Mouse (Mus musculus): ENCODE data around the gene Ebp. TPM values are rescaled to one million over a fixed set of nuclear protein-coding genes. Genes with fewer than 3 reads are reported as not detected.

Gene Ebp
- polyA plus RNA-seq, 1 experiment from 2014 or later, result 28.0 TPM

GRCm38 (mm10) chrX:8163076-8163475 is 30.2 kb downstream of the Ebp start:
- H3K9me3 ChIP-seq (ENCODE audit: control insufficient read depth, low read length), result no peaks in the 10 kb centered on the region
- H3K4me3 ChIP-seq (ENCODE audit: control insufficient read depth in 1 of 2, insufficient read depth in 1 of 2, low read depth in 1 of 2, low read length in 2 of 2), result no peak overlapping the region
- no peak overlapping the region for H3K4me2 ChIP-seq (ENCODE audit: low read length)
- H3K27ac ChIP-seq (replicated peaks in 1 of 2; ENCODE audit: control insufficient read depth in 1 of 2, insufficient read depth in 1 of 2, low read depth in 2 of 2, low read length in 2 of 2), result no peak overlapping the region; a peak in 1 of 4 replicates
- peaks cover 10% of the 10 kb centered on the region for H3K36me3 ChIP-seq (ENCODE audit: control insufficient read depth, insufficient read depth, low read length)
- H3K9ac ChIP-seq (ENCODE audit: low read length), result no peak overlapping the region
- no peaks in the 10 kb centered on the region for H3K27me3 ChIP-seq (ENCODE audit: control insufficient read depth, insufficient read depth, low read length)
- H3K4me1 ChIP-seq (ENCODE audit: control insufficient read depth in 2 of 2, insufficient read depth in 2 of 2, low read length in 2 of 2), result no peaks in the 10 kb centered on the region
- ATAC-seq (ENCODE audit: insufficient number of reproducible peaks, insufficient read depth, low FRiP score, low read depth), result no peak
- 70% methylated on average over 5 of the region's 5 CpGs for WGBS

- H3K27me3 ChIP-seq (ENCODE audit: control insufficient read depth, insufficient read depth, low read length), result no peaks in the 10 kb centered on the region
- H3K4me3 ChIP-seq (ENCODE audit: control insufficient read depth in 1 of 2, insufficient read depth in 1 of 2, low read depth in 1 of 2, low read length in 2 of 2), result peak within 1 kb of the TSS; percentile 65 to 93
- H3K27ac ChIP-seq (replicated peaks in 1 of 2; ENCODE audit: control insufficient read depth in 1 of 2, insufficient read depth in 1 of 2, low read depth in 2 of 2, low read length in 2 of 2), result peak within 1 kb of the TSS; percentile 98 to 100
- peak within 1 kb of the TSS; percentile 70 for H3K4me2 ChIP-seq (ENCODE audit: low read length)
- peak; percentile 92 for ATAC-seq (ENCODE audit: insufficient number of reproducible peaks, insufficient read depth, low FRiP score, low read depth)
- H3K4me1 ChIP-seq (ENCODE audit: control insufficient read depth in 2 of 2, insufficient read depth in 2 of 2, low read length in 2 of 2), result peaks cover 4 to 6% of the 10 kb centered on the region in 2 experiments; a peak in 2 of 4 replicates
- WGBS, result 18% methylated on average over 60 of the region's 65 CpGs
- H3K9ac ChIP-seq (ENCODE audit: low read length), result peak within 1 kb of the TSS; percentile 94
- H3K36me3 ChIP-seq (ENCODE audit: control insufficient read depth, insufficient read depth, low read length), result peaks cover 37% of the 10 kb centered on the region
- no peaks in the 10 kb centered on the region for H3K9me3 ChIP-seq (ENCODE audit: control insufficient read depth, low read length)
Measured at GRCm38 (mm10) chrX:8145153-8145991, 47.9 kb downstream of the Ebp start, which contains the start of gene Rbm3. Gene Rbm3 (minus strand): TSS chrX:8145880.

GRCm38 (mm10) chrX:8143750-8144149 is 49.6 kb downstream of the Ebp start:
- 60% methylated on average over 7 of the region's 7 CpGs for WGBS
- Histone ChIP-seq H3K27ac (replicated peaks in 1 of 2; ENCODE audit: control insufficient read depth in 1 of 2, insufficient read depth in 1 of 2, low read depth in 2 of 2, low read length in 2 of 2) (no peak overlapping the region), H3K4me1 (ENCODE audit: control insufficient read depth in 2 of 2, insufficient read depth in 2 of 2, low read length in 2 of 2) (peaks cover 4 to 6% of the 10 kb centered on the region in 2 experiments; a peak in 2 of 4 replicates), H3K4me2 (ENCODE audit: low read length) (peak overlapping the region; percentile 70), H3K36me3 (ENCODE audit: control insufficient read depth, insufficient read depth, low read length) (peaks cover 52% of the 10 kb centered on the region), H3K27me3 (ENCODE audit: control insufficient read depth, insufficient read depth, low read length) (no peaks in the 10 kb centered on the region), H3K9me3 (ENCODE audit: control insufficient read depth, low read length) (no peaks in the 10 kb centered on the region), H3K4me3 (ENCODE audit: control insufficient read depth in 1 of 2, insufficient read depth in 1 of 2, low read depth in 1 of 2, low read length in 2 of 2) (peak overlapping the region; percentile 65 to 93), H3K9ac (ENCODE audit: low read length) (peak overlapping the region; percentile 94; the same call in 1 of the 2 replicates)
- ATAC-seq (ENCODE audit: insufficient number of reproducible peaks, insufficient read depth, low FRiP score, low read depth), result no peak

DNA sequence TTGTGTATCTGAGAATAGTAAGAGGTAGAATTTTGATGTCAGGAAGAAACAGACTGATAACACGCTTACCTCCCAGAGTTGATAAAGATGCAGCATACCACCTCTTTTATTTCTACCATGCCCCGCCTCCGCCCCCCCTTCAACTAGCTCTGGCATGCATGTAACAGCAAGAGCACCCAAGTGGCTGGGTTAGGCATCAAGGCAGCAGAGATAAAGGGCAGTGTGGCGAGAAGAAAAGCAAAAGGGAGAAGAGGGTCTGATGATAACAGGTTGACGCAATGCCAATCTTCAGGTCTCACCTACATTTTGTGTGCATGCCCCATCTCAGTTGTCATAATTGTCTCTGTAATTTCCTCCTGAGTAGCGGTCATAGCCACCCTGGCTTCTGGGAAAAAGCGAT is 50.4 kb downstream of the Ebp start:
- ATAC-seq (ENCODE audit: insufficient number of reproducible peaks, insufficient read depth, low FRiP score, low read depth), result no peak
- H3K36me3 ChIP-seq (ENCODE audit: control insufficient read depth, insufficient read depth, low read length), result peaks cover 60% of the 10 kb centered on the region
- no peak overlapping the region for H3K9ac ChIP-seq (ENCODE audit: low read length)
- WGBS, result 61% methylated on average over 7 of the region's 7 CpGs
- no peaks in the 10 kb centered on the region for H3K27me3 ChIP-seq (ENCODE audit: control insufficient read depth, insufficient read depth, low read length)
- peaks cover 4 to 6% of the 10 kb centered on the region in 2 experiments; a peak in 2 of 4 replicates for H3K4me1 ChIP-seq (ENCODE audit: control insufficient read depth in 2 of 2, insufficient read depth in 2 of 2, low read length in 2 of 2)
- no peak overlapping the region for H3K27ac ChIP-seq (replicated peaks in 1 of 2; ENCODE audit: control insufficient read depth in 1 of 2, insufficient read depth in 1 of 2, low read depth in 2 of 2, low read length in 2 of 2)
- no peaks in the 10 kb centered on the region for H3K9me3 ChIP-seq (ENCODE audit: control insufficient read depth, low read length)
- no peak overlapping the region for H3K4me3 ChIP-seq (ENCODE audit: control insufficient read depth in 1 of 2, insufficient read depth in 1 of 2, low read depth in 1 of 2, low read length in 2 of 2)
- H3K4me2 ChIP-seq (ENCODE audit: low read length), result no peak overlapping the region

GRCm38 (mm10) chrX:8141058-8141457 is 52.3 kb downstream of the Ebp start:
- WGBS, result 66% methylated on average over 3 of the region's 3 CpGs
- Histone ChIP-seq H3K4me2 (ENCODE audit: low read length) (no peak overlapping the region), H3K36me3 (ENCODE audit: control insufficient read depth, insufficient read depth, low read length) (peaks cover 61% of the 10 kb centered on the region)

GRCm38 (mm10) chrX:8140446-8140845 is 52.9 kb downstream of the Ebp start:
- H3K36me3 ChIP-seq (ENCODE audit: control insufficient read depth, insufficient read depth, low read length), result peaks cover 61% of the 10 kb centered on the region

More at GRCm38 (mm10) chrX:8141058-8141457, 52.3 kb downstream of the Ebp start:
- ATAC-seq (ENCODE audit: insufficient number of reproducible peaks, insufficient read depth, low FRiP score, low read depth), result no peak
- Histone ChIP-seq H3K9ac (ENCODE audit: low read length) (no peak overlapping the region), H3K4me1 (ENCODE audit: control insufficient read depth in 2 of 2, insufficient read depth in 2 of 2, low read length in 2 of 2) (peaks cover 4 to 6% of the 10 kb centered on the region in 2 experiments; a peak in 2 of 4 replicates), H3K9me3 (ENCODE audit: control insufficient read depth, low read length) (no peaks in the 10 kb centered on the region), H3K27me3 (ENCODE audit: control insufficient read depth, insufficient read depth, low read length) (no peaks in the 10 kb centered on the region), H3K27ac (replicated peaks in 1 of 2; ENCODE audit: control insufficient read depth in 1 of 2, insufficient read depth in 1 of 2, low read depth in 2 of 2, low read length in 2 of 2) (no peak overlapping the region), H3K4me3 (ENCODE audit: control insufficient read depth in 1 of 2, insufficient read depth in 1 of 2, low read depth in 1 of 2, low read length in 2 of 2) (no peak overlapping the region)

DNA sequence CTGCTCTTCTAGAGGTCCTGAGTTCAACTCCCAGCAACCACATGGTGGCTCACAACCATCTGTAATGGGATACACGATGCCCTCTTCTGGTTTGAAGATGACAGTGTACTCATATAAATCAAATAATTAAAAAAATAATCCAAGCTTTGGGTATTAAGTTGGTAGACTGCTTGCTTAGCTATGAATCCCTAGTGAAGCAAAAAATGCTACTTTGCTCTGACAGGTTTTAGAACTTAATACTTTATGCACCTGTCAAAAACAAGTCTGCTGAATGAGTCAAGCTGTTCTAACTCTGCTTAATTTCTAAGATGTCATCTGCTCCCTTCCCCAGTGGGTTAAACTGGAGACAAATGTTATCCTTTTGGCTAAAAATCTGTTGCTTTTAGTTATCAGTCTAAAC is 53.8 kb downstream of the Ebp start:
- H3K4me1 ChIP-seq (ENCODE audit: control insufficient read depth in 2 of 2, insufficient read depth in 2 of 2, low read length in 2 of 2), result peaks cover 4 to 6% of the 10 kb centered on the region in 2 experiments; a peak in 2 of 4 replicates
- H3K36me3 ChIP-seq (ENCODE audit: control insufficient read depth, insufficient read depth, low read length), result peaks cover 60% of the 10 kb centered on the region
- WGBS, result 53% methylated on average over 1 of the region's 1 CpGs
- no peak overlapping the region for H3K4me3 ChIP-seq (ENCODE audit: control insufficient read depth in 1 of 2, insufficient read depth in 1 of 2, low read depth in 1 of 2, low read length in 2 of 2)
- H3K27me3 ChIP-seq (ENCODE audit: control insufficient read depth, insufficient read depth, low read length), result no peaks in the 10 kb centered on the region
- no peak for ATAC-seq (ENCODE audit: insufficient number of reproducible peaks, insufficient read depth, low FRiP score, low read depth)
- no peak overlapping the region for H3K4me2 ChIP-seq (ENCODE audit: low read length)
- no peak overlapping the region for H3K9ac ChIP-seq (ENCODE audit: low read length)
- no peak overlapping the region for H3K27ac ChIP-seq (replicated peaks in 1 of 2; ENCODE audit: control insufficient read depth in 1 of 2, insufficient read depth in 1 of 2, low read depth in 2 of 2, low read length in 2 of 2)
- H3K9me3 ChIP-seq (ENCODE audit: control insufficient read depth, low read length), result no peaks in the 10 kb centered on the region

More at GRCm38 (mm10) chrX:8140446-8140845, 52.9 kb downstream of the Ebp start:
- peaks cover 4 to 6% of the 10 kb centered on the region in 2 experiments; a peak in 2 of 4 replicates for H3K4me1 ChIP-seq (ENCODE audit: control insufficient read depth in 2 of 2, insufficient read depth in 2 of 2, low read length in 2 of 2)
- H3K27me3 ChIP-seq (ENCODE audit: control insufficient read depth, insufficient read depth, low read length), result no peaks in the 10 kb centered on the region
- no peak overlapping the region for H3K4me3 ChIP-seq (ENCODE audit: control insufficient read depth in 1 of 2, insufficient read depth in 1 of 2, low read depth in 1 of 2, low read length in 2 of 2)
- no peak overlapping the region for H3K27ac ChIP-seq (replicated peaks in 1 of 2; ENCODE audit: control insufficient read depth in 1 of 2, insufficient read depth in 1 of 2, low read depth in 2 of 2, low read length in 2 of 2)
- no peak for ATAC-seq (ENCODE audit: insufficient number of reproducible peaks, insufficient read depth, low FRiP score, low read depth)
- H3K4me2 ChIP-seq (ENCODE audit: low read length), result no peak overlapping the region
- no peaks in the 10 kb centered on the region for H3K9me3 ChIP-seq (ENCODE audit: control insufficient read depth, low read length)
- no peak overlapping the region for H3K9ac ChIP-seq (ENCODE audit: low read length)
- WGBS, result 95% methylated on average over 2 of the region's 2 CpGs

Measured in heart, embryonic 14.5 days (tissue).